Mouse (Mus musculus): ENCODE data around the gene Dlat.
"Not testable (repeated sequence)": the region's sequence is repeated elsewhere in the genome, so short reads cannot be mapped to it uniquely, and the experiment has no call there.

Gene Dlat

DNA sequence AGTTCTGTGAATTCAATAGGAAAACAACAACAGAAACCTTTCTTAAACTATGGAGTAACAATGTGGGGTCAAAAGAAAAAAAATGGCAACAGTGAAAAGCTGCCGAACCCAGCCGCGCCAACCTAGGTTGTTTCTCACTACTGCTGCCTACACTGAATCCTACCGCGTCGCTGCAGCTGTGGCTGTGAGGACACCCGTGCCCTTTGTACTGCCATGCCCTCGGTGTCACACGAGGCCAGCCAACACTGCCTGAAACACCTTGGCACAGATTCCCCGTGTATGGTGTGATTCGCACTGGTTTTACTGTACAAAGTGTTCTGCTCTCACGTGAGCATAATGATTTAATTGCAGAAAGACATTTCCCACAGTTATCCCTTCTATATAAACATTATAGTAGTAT is 851 bp upstream of the Dlat start:
- peak; percentile 13 for DNase-seq (ENCODE audit: low read depth, low spot score)

DNA sequence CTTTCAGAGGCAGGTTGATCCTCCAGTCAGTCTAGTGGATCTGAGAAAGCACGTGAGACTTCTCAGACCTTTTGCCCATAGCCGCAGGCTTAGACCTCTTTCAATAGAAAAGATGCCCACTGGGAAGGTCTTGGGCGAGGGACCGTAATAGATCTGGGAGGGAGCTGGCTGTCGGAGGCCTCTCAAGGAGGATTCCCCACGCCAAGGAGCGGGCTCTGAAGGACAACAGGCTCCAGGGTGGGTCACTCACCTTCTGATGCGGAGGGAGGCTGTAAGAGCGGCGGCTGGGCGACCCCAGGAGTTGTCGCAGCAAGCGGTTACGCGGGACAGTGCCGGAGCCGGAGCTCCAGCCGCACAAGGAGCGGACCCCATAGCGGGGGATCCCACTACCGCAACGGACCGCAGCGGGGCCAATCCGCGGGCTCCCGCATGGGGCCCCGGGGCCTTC is 615 bp downstream of the Dlat start:
- DNase-seq (ENCODE audit: low read depth, low spot score), result peak; percentile 56

DNA sequence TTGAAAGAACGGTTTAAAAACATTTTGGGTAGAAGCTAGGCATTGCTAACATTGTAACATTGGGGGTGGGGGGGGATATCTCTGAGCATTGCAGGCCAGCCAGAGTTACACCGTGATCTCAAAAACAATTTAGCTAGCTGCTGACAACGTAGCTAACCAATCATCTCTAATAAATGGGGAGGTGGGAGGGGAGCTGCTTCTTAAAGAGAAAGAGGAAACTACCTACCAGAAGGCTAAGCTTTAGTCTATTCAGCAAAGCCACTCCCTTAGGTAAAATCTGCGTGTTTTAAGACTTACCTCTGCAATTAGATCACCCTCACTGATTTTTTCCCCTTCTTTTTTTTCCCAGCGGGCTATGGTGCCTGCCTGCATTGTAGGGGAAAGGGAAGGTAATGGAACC is 1.2 kb downstream of the Dlat start:
- no peak for DNase-seq (ENCODE audit: low read depth, low spot score)

GRCm38 (mm10) chr9:50650503-50650902 is 9.1 kb downstream of the Dlat start:
- no peak for DNase-seq (ENCODE audit: low read depth, low spot score)

DNA sequence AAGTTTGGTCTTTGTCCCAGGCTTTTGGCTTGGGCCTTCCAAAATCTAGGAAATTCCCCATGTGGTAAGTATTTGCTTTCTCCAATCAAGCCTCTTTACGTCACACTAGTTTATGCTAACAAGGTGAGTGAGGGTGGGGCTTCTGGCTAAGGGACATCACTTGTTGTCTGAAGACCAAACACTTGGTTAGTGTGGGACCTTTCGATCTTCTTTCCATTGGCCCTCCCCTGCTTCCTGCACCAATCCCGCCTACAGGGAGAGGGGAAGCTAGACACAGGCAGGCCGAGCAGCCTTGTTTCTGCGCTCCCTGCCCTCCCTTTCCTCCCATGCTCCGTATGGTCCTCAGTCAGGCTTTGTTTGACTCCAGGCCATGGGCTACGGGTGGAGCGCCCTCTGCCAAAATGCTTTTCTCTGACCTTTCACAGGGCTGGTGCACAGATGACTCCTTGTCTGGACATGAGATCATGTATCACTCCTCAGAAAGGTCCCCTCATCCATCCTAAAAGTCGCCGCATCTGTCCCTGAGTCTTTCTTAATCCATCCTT is 12.7 kb downstream of the Dlat start:
- peak; percentile 93 for DNase-seq (ENCODE audit: low read depth, low spot score)

DNA sequence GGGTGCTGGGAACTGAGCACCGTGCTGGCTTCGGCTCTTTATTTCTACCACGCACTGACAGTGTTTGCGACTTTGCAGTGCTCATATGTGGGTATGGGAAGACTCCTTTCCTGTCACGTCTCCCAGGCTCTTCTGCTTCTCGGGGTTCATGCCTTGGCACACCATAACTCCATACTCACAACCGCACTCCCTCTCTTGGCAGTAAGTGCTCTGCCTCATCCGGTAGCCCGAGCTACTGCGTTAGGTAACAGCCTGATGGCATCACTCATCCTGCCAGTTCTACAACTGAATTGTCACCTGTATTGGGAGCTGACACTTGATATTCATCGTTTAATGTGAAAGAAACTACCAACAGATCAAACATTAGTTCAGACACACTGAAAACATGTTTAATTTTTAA is 25.3 kb downstream of the Dlat start:
- no peak for DNase-seq (ENCODE audit: low read depth, low spot score)

DNA sequence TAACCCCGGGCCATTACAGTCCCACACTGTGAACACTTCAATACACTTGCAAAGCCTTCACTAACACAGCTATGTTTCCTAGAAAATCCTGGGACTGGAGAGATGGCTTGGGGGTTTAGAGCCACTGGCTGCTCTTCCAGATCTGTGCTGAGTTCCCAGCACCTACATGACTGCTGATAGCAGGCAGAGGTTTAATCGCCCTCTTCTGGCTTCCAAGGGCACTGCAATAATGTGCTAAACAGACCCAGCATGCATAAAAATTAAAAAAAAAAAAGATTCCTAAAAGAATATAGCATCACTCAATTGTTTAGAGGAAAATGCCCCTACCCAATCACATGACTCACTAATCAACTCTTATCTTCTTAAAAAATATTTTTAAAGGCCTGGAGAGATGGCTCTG is 26.5 kb downstream of the Dlat start:
- DNase-seq (ENCODE audit: low read depth, low spot score), result no peak

DNA sequence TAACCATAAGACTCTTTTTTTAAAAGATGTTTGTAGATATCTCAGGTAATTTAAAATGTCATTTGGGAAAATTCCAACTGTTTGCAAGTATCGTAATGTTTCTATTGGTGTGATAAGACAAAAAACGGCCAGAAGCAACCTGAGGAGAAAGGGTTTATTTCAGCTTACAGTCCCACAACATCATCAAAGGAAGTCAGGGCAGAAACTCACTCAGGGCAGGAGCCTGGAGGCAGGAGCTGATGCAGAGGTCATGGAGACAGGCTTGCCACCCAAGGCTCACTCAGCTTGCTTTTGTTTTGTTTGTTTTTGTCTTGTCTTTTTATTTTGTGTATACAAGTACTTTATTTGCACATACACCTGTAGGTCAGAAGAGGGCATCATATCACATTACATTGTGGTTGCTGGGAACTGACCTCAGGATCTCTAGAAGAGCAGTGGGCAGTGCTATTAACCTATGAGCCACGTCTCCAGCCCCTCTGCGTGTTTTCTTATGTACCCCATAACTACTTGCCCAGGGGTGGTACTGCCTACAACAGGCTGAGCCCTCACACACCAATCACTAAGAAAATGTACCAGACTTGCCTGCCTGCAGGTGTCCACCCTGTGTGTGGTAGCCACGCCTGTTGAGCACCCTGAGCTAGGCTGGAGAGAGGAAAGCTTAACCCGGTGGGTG is 27.4 kb downstream of the Dlat start:
- no peak for DNase-seq (ENCODE audit: low read depth, low spot score)

DNA sequence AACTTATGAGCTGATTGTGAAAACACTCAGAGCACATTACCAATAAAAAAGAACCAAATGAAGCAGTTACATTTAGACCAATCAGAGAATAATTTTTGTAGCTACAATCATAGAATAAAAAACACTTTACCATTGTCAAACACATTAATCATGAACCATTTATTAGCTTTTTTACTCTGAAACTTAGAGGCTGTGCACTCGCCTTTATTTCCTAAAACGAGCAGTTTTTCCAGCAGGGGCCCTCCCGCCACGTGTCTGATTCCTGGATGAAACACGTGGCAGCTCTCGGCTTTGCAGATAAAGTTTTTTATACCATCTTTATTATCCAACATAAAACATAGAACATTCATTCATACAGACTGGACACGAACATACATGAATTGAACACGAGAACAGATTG is 28.7 kb downstream of the Dlat start:
- DNase-seq (ENCODE audit: low read depth, low spot score), result not testable (repeated sequence)

- DNase-seq (ENCODE audit: low read depth, low spot score), result no peak
Measured at GRCm38 (mm10) chr9:50617794-50618330, 41.7 kb downstream of the Dlat start.

DNA sequence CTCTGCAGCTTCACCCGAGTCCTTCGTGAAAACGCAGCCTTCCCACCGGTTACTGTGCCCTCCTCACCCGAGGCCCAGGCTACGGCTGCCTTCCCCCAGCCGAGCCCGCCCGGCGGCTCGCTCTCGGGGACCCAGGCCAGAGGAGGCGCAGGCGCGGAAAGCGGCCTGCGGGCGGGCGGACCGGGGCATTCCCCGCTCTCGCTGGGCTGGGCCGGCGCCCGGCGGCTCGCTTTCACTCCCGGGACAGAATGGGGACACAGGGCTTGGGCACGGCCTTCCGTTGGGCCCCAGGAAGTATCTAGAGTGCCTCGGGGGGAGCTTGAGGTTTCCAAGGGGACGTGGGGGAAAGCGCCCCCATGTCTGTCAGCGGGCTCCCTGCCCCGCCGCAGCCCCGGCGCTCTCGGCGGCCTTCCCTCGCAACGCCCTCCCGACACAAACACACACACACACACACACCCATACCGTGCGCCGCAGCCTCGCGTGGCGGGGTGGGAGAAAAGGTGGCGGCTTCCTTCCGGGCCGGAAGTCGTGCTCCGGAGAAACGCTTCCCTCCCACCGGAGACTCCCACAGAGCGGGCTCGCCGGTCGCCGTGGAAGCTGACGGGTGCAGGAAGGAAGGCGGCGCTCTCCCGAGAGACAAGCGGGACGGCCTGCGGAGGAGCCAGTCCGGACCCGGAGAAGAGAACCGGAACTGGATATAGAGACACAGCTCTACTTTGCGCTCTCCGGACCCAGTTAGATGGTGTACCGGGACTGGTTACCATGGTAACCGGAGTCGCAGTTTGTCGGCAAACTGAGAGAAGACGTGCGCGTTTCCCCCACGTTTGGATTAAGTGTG is 42.6 kb downstream of the Dlat start, which contains the start of the genes Pih1d2 and Nkapd1:
Gene Pih1d2 (plus strand): TSS at position 556 of the 838 bp plus-strand sequence.
Gene Nkapd1 (minus strand): TSS at position 699 of the 838 bp plus-strand sequence.
- peak; percentile 96 for DNase-seq (ENCODE audit: low read depth, low spot score)

- DNase-seq (ENCODE audit: low read depth, low spot score), result no peak
Measured at GRCm38 (mm10) chr9:50616161-50616560, 43.4 kb downstream of the Dlat start.

GRCm38 (mm10) chr9:50612115-50612514 is 47.5 kb downstream of the Dlat start:
- no peak for DNase-seq (ENCODE audit: low read depth, low spot score)

- DNase-seq (ENCODE audit: low read depth, low spot score), result no peak
Measured at GRCm38 (mm10) chr9:50604338-50604737, 55.2 kb downstream of the Dlat start.

DNA sequence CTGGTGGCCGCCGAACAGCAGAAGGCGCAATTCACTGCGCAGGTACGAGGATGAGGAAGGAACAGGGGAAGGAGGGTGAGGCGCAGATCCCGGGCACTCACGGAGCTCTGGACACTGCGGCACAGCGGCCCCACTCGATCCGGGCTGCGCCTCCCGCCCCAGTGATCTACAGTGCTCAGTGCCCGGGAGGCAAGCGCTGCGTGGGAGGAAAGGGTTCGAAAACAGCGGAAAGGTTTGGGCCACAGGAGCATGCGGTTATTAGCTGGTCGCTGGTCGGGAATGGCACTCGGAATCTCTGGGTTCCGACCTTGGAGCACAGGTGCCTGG is 55.6 kb downstream of the Dlat start:
- DNase-seq (ENCODE audit: low read depth, low spot score), result no peak

GRCm38 (mm10) chr9:50603189-50603997 is 56.2 kb downstream of the Dlat start, which contains the start of the genes Sdhd and Timm8b:
TSS of gene Sdhd (minus strand) at chr9:50603812.
TSS of gene Timm8b (plus strand) at chr9:50603910.
- peak; percentile 98 for DNase-seq (ENCODE audit: low read depth, low spot score)

- DNase-seq (ENCODE audit: low read depth, low spot score), result peak; percentile 68
Measured at GRCm38 (mm10) chr9:50602055-50602845, 57.3 kb downstream of the Dlat start.

DNA sequence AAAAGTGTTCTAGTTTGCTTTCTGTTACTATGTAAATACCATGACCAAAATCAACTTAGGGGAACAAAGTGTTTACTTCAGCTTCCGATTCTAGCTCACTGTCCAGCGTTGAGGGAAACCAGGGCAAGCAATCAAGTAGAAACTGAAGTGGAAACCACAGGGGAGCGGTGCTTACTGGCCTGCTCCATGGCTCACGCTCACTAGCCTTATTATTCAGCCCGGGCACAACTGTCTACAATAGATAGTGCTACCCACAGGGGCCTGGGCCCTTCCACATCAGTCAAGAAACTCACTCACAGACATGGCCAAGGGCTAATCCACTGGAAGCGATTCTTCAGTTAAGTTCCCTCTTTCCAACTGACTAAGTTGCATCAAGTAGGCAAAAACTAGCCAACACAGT is 58.0 kb downstream of the Dlat start:
- DNase-seq (ENCODE audit: low read depth, low spot score), result no peak

DNA sequence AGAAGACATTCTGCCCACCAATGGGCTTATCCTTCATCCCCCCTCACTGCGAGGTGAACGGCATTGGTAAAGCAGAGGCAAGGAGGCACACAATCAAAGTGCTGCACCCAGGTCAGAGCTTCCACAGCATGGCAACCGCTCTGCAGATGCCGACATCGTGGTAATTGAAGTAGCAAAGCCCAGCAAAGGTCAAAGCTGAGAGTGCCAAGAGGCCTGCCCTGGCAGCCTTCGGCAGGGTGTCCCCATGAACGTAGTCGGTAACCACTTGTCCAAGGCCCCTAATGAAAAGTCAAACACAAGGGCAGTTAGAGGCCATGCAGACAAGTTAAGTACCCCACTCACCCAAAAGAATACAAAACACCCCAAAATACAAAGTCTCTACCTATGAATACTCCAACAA is 62.6 kb downstream of the Dlat start:
- DNase-seq (ENCODE audit: low read depth, low spot score), result no peak

- no peak for DNase-seq (ENCODE audit: low read depth, low spot score)
Measured at GRCm38 (mm10) chr9:50594794-50595417, 64.7 kb downstream of the Dlat start.
